Mouse (Mus musculus): Measurements from ENCODE around the gene Snrnp25. TPM values are rescaled to one million over a fixed set of nuclear protein-coding genes. Genes with fewer than 3 reads are reported as not detected.

Snrnp25 gene
- polyA plus RNA-seq, 1 experiment from 2014 or later, result 46.8 TPM

GRCm38 (mm10) chr11:32256146-32256545 lies 50.9 kb downstream of the Snrnp25 start:
- Histone ChIP-seq H3K36me3 (peaks cover 42% of the 10 kb centered on the region), H3K9me3 (no peaks in the 10 kb centered on the region), H3K4me2 (no peak overlapping the region), H3K9ac (no peak overlapping the region), H3K27ac (replicated peaks) (no peak overlapping the region), H3K27me3 (no peaks in the 10 kb centered on the region), H3K4me1 (replicated peaks) (no peaks in the 10 kb centered on the region; the same call in 1 of the 2 replicates), H3K4me3 (no peak overlapping the region)
- ATAC-seq (ENCODE audit: low read depth), result no peak
- WGBS, result 87% methylated on average over 1 of the region's 1 CpGs

GRCm38 (mm10) chr11:32256566-32256965 lies 51.4 kb downstream of the Snrnp25 start:
- peaks cover 38% of the 10 kb centered on the region for H3K36me3 ChIP-seq
- H3K27me3 ChIP-seq, result no peaks in the 10 kb centered on the region
- 81% methylated on average over 3 of the region's 3 CpGs for WGBS
- no peak for ATAC-seq (ENCODE audit: low read depth)
- H3K9ac ChIP-seq, result no peak overlapping the region
- H3K4me1 ChIP-seq (replicated peaks), result peaks cover 2% of the 10 kb centered on the region; the same call in 1 of the 2 replicates
- H3K27ac ChIP-seq (replicated peaks), result no peak overlapping the region
- no peaks in the 10 kb centered on the region for H3K9me3 ChIP-seq
- no peak overlapping the region for H3K4me3 ChIP-seq
- no peak overlapping the region for H3K4me2 ChIP-seq

Other genes with a start within 250 kb of the Snrnp25 start
- 0.22 and 0.23 TPM in 2 replicates for gene 4930524B15Rik, start 239.8 kb upstream of the Snrnp25 start, polyA plus RNA-seq (2015; fragmentation: Nextera tagmentation; extraction: Ambion mirVana)
- gene Nsg2, start 205.0 kb upstream of the Snrnp25 start, polyA plus RNA-seq (2015; fragmentation: Nextera tagmentation; extraction: Ambion mirVana), result 356 and 366 TPM in 2 replicates
- gene Il9r, start 5.1 kb upstream of the Snrnp25 start, polyA plus RNA-seq (2015; fragmentation: Nextera tagmentation; extraction: Ambion mirVana), result not detected in 2 replicates
- gene Rhbdf1, start 16.9 kb downstream of the Snrnp25 start, polyA plus RNA-seq (2015; fragmentation: Nextera tagmentation; extraction: Ambion mirVana), result 28.9 and 30.4 TPM in 2 replicates
- 35.8 and 36.6 TPM in 2 replicates for gene Mpg, start 21.1 kb downstream of the Snrnp25 start, polyA plus RNA-seq (2015; fragmentation: Nextera tagmentation; extraction: Ambion mirVana)
- gene Nprl3, start 62.3 kb downstream of the Snrnp25 start, polyA plus RNA-seq (2015; fragmentation: Nextera tagmentation; extraction: Ambion mirVana), result 39.8 and 42.8 TPM in 2 replicates
- 319 and 454 TPM in 2 replicates for gene Hba-x, start 71.0 kb downstream of the Snrnp25 start, polyA plus RNA-seq (2015; fragmentation: Nextera tagmentation; extraction: Ambion mirVana)
- 2,421 and 2,557 TPM in 2 replicates for gene Hba-a1, start 78.1 kb downstream of the Snrnp25 start, polyA plus RNA-seq (2015; fragmentation: Nextera tagmentation; extraction: Ambion mirVana)
- gene Hbq1b, start 81.5 kb downstream of the Snrnp25 start, polyA plus RNA-seq (2015; fragmentation: Nextera tagmentation; extraction: Ambion mirVana), result 2.0 and 3.0 TPM in 2 replicates
- gene Hba-a2, start 91.1 kb downstream of the Snrnp25 start, polyA plus RNA-seq (2015; fragmentation: Nextera tagmentation; extraction: Ambion mirVana), result 5,548 and 5,687 TPM in 2 replicates
- gene Hbq1a, start 94.7 kb downstream of the Snrnp25 start, polyA plus RNA-seq (2015; fragmentation: Nextera tagmentation; extraction: Ambion mirVana), result 1.4 and 1.8 TPM in 2 replicates
- 20.0 and 20.2 TPM in 2 replicates for gene Sh3pxd2b, start 142.4 kb downstream of the Snrnp25 start, polyA plus RNA-seq (2015; fragmentation: Nextera tagmentation; extraction: Ambion mirVana)
- gene Ubtd2, start 250.0 kb downstream of the Snrnp25 start, polyA plus RNA-seq (2015; fragmentation: Nextera tagmentation; extraction: Ambion mirVana), result 46.8 and 54.8 TPM in 2 replicates